Mouse (Mus musculus) ovary, postnatal 14 days (tissue): ENCODE results near the gene Reep1.
"Not testable (repeated sequence)": the region's sequence is repeated elsewhere in the genome, so short reads cannot be mapped to it uniquely, and the experiment has no call there.

ENCODE experiments used
- DNase-seq: peaks from one replicate; pipeline ENCODE4 v3.0.0; 2022; ENCODE audit warnings: low spot score

Reep1 gene

GRCm38 (mm10) chr6:71840597-71841290 is 133.4 kb downstream of the Reep1 start:
- DNase-seq = no peak

- DNase-seq = not testable (repeated sequence)
These were observed 139.5 kb downstream of the Reep1 start for GRCm38 (mm10) chr6:71846906-71847305.
